8 mouse cellular contexts compared by ENCODE assay signal in genomic region chr12:86888130-86889069, GRCm38 (mm10). TPM values are rescaled to one million over a fixed set of nuclear protein-coding genes. Genes with fewer than 3 reads are reported as not detected.
A peak's percentile ranks its signal among the peaks of the same experiment; 100 is the strongest.
DNase-seq lines count a peak whose midpoint lies in the region; ATAC-seq and TF ChIP-seq lines count a peak whose summit lies in the region.

No protein-coding gene starts in this region.

- H3K36me3 ChIP-seq in embryonic facial prominence, embryonic 14.5 days (ENCODE audit: control insufficient read depth, insufficient read depth, low read length) = no peaks in the 10 kb centered on the region
- no peaks in the 10 kb centered on the region for H3K36me3 ChIP-seq in heart, embryonic 13.5 days
- H3K36me3 ChIP-seq in kidney, postnatal 0 days (ENCODE audit: insufficient read depth, low read length) = no peaks in the 10 kb centered on the region
- H3K36me3 ChIP-seq in neural tube, embryonic 14.5 days (ENCODE audit: control insufficient read depth, insufficient read depth, low read length) = no peaks in the 10 kb centered on the region

- WGBS in embryonic facial prominence, embryonic 14.5 days = 1% methylated on average over 41 of the region's 47 CpGs
- WGBS in heart, embryonic 13.5 days = 2% methylated on average over 47 of the region's 47 CpGs
- under 1% methylated on average over 46 of the region's 47 CpGs for WGBS in kidney, postnatal 0 days
- 2% methylated on average over 45 of the region's 47 CpGs for WGBS in neural tube, embryonic 14.5 days

- H3K27me3 ChIP-seq in embryonic facial prominence, embryonic 14.5 days (replicated peaks; ENCODE audit: control insufficient read depth, insufficient read depth, low read length) = 0 out of 2 replicates have a peak, but pooled peaks cover 3% of the 10 kb centered on the region
- H3K27me3 ChIP-seq in heart, embryonic 13.5 days (replicated peaks) = no peaks in the 10 kb centered on the region
- no peaks in the 10 kb centered on the region for H3K27me3 ChIP-seq in kidney, postnatal 0 days (ENCODE audit: insufficient read depth, low read length)
- peaks cover 4% of the 10 kb centered on the region; the same call in 1 of the 2 replicates for H3K27me3 ChIP-seq in neural tube, embryonic 14.5 days (ENCODE audit: control insufficient read depth, insufficient read depth, low read length)

- ATAC-seq in embryonic facial prominence, embryonic 14.5 days (ENCODE audit: low read depth) = peak; percentile 81
- no peak; the same call in 1 of the 2 replicates for ATAC-seq in heart, embryonic 13.5 days (ENCODE audit: extremely low read depth, insufficient number of reproducible peaks, low FRiP score, low TSS enrichment)
- peak; percentile 79 for ATAC-seq in kidney, postnatal 0 days (replicated peaks; ENCODE audit: low FRiP score, low read depth)
- no peak for ATAC-seq in neural tube, embryonic 14.5 days (ENCODE audit: low read depth)

- peak overlapping the region; percentile 97 for H3K27ac ChIP-seq in embryonic facial prominence, embryonic 14.5 days (replicated peaks; ENCODE audit: low read depth, low read length)
- peak overlapping the region; percentile 100 for H3K27ac ChIP-seq in heart, embryonic 13.5 days (replicated peaks)
- H3K27ac ChIP-seq in kidney, postnatal 0 days = peak overlapping the region; percentile 99
- H3K27ac ChIP-seq in neural tube, embryonic 14.5 days (ENCODE audit: low read depth, low read length) = peak overlapping the region; percentile 70

- H3K9ac ChIP-seq in embryonic facial prominence, embryonic 14.5 days (ENCODE audit: low read depth, low read length) = peak overlapping the region; percentile 65
- H3K9ac ChIP-seq in heart, embryonic 13.5 days = peak overlapping the region; percentile 85
- peak overlapping the region; percentile 50 for H3K9ac ChIP-seq in kidney, postnatal 0 days (ENCODE audit: low read depth, low read length)
- H3K9ac ChIP-seq in neural tube, embryonic 14.5 days (replicated peaks; ENCODE audit: low read depth, low read length) = peak overlapping the region; percentile 37

- peak overlapping the region; percentile 78 for H3K4me2 ChIP-seq in embryonic facial prominence, embryonic 14.5 days (ENCODE audit: low read depth, low read length)
- H3K4me2 ChIP-seq in heart, embryonic 13.5 days = peak overlapping the region; percentile 75
- peak overlapping the region; percentile 52 for H3K4me2 ChIP-seq in kidney, postnatal 0 days (ENCODE audit: low read length)
- H3K4me2 ChIP-seq in neural tube, embryonic 14.5 days (ENCODE audit: low read depth, low read length) = peak overlapping the region; percentile 42

- DNase-seq in 3T3-L1 (ENCODE audit: low read depth, low spot score) = peak; percentile 95
- DNase-seq in adrenal gland, adult 8-10 months = peak; percentile 84
- peak; percentile 96 for DNase-seq in embryonic facial prominence, embryonic 14.5 days (ENCODE audit: low spot score)
- peak; percentile 96 for DNase-seq in kidney, postnatal 0 days (ENCODE audit: low spot score)
- DNase-seq in lung, adult 18-20 months = peak; percentile 91 to 94
- peak; percentile 83 for DNase-seq in testis, postnatal 10 days (ENCODE audit: low spot score)

- no peaks in the 10 kb centered on the region for H3K9me3 ChIP-seq in embryonic facial prominence, embryonic 14.5 days (ENCODE audit: control insufficient read depth, low read length)
- no peaks in the 10 kb centered on the region for H3K9me3 ChIP-seq in heart, embryonic 13.5 days
- H3K9me3 ChIP-seq in kidney, postnatal 0 days (replicated peaks; ENCODE audit: low read length) = no peaks in the 10 kb centered on the region
- H3K9me3 ChIP-seq in neural tube, embryonic 14.5 days (ENCODE audit: control insufficient read depth, low read length) = no peaks in the 10 kb centered on the region

- H3K4me1 ChIP-seq in embryonic facial prominence, embryonic 14.5 days (ENCODE audit: control insufficient read depth, insufficient read depth, low read length) = peaks cover 67% of the 10 kb centered on the region
- H3K4me1 ChIP-seq in heart, embryonic 13.5 days = peaks cover 84% of the 10 kb centered on the region
- H3K4me1 ChIP-seq in kidney, postnatal 0 days (replicated peaks; ENCODE audit: insufficient read depth, low read length) = peaks cover 60% of the 10 kb centered on the region
- H3K4me1 ChIP-seq in neural tube, embryonic 14.5 days (ENCODE audit: control insufficient read depth, insufficient read depth, low read length) = peaks cover 66% of the 10 kb centered on the region

- peak; percentile 50 for TF ChIP-seq CTCF in kidney, postnatal 0 days (IDR thresholded peaks at IDR 0.05; ENCODE audit: low read depth)

- H3K4me3 ChIP-seq in embryonic facial prominence, embryonic 14.5 days (ENCODE audit: low read depth, low read length) = peak overlapping the region; percentile 34
- peak overlapping the region; percentile 47 for H3K4me3 ChIP-seq in heart, embryonic 13.5 days
- H3K4me3 ChIP-seq in kidney, postnatal 0 days (replicated peaks; ENCODE audit: low read depth, low read length) = peak overlapping the region; percentile 20; the same call in 1 of the 2 replicates
- peak overlapping the region; percentile 4; the same call in 1 of the 2 replicates for H3K4me3 ChIP-seq in neural tube, embryonic 14.5 days (ENCODE audit: low read depth, low read length)

RNA-seq across cellular contexts. Expression of gene Irf2bpl, which starts 3.8 kb away (rescaled TPM):
- total RNA-seq in adrenal gland, adult 8-10 months (2022) = 10 to 100 TPM; 69.8 to 92.2 (median 82.8) TPM
- polyA plus RNA-seq in embryonic facial prominence, embryonic 14.5 days (2014; fragmentation: Nextera tagmentation; extraction: Ambion mirVana) = 33.5 and 33.8 TPM in 2 replicates
- 32.7 and 34.1 TPM in 2 replicates for polyA plus RNA-seq in heart, embryonic 13.5 days (2015; fragmentation: Nextera tagmentation; extraction: Ambion mirVana)
- 52.1 and 57.9 TPM in 2 replicates for polyA plus RNA-seq in kidney, postnatal 0 days (2015; fragmentation: Nextera tagmentation; extraction: Ambion mirVana)
- 47.6 and 58.3 TPM in 2 replicates for polyA plus RNA-seq in neural tube, embryonic 14.5 days (2014; fragmentation: Nextera tagmentation; extraction: Ambion mirVana)

RNA-seq across cellular contexts. Expression of gene Cipc, which starts 58.4 kb away (rescaled TPM):
- 10 to 100 TPM; 25.4 to 43.9 (median 32.1) TPM for total RNA-seq in adrenal gland, adult 8-10 months (2022)
- 21.4 and 23.3 TPM in 2 replicates for polyA plus RNA-seq in embryonic facial prominence, embryonic 14.5 days (2014; fragmentation: Nextera tagmentation; extraction: Ambion mirVana)
- polyA plus RNA-seq in heart, embryonic 13.5 days (2015; fragmentation: Nextera tagmentation; extraction: Ambion mirVana) = 18.4 and 21.3 TPM in 2 replicates
- 14.8 and 16.1 TPM in 2 replicates for polyA plus RNA-seq in kidney, postnatal 0 days (2015; fragmentation: Nextera tagmentation; extraction: Ambion mirVana)
- polyA plus RNA-seq in neural tube, embryonic 14.5 days (2014; fragmentation: Nextera tagmentation; extraction: Ambion mirVana) = 51.7 and 54.2 TPM in 2 replicates

Comparison
In these comparisons a context has a peak if more than half of its experiments do, and no peak if none do; other contexts are left out.
1. ATAC-seq: peak in embryonic facial prominence, embryonic 14.5 days (single experiment) and kidney, postnatal 0 days (single experiment); none in heart, embryonic 13.5 days (single experiment) and neural tube, embryonic 14.5 days (single experiment).
2. Peak in every context shown above with its lines, with median percentiles within 50 percentile points of each other: DNase-seq, H3K27ac ChIP-seq, H3K4me2 ChIP-seq, H3K4me3 ChIP-seq and H3K9ac ChIP-seq.